Mouse (Mus musculus): ENCODE measurements at regions not wholly inside any gene's neighbourhood (a gene's known extent, or its start where the extent isn't known, plus 50 kb on each side); places are given as distances from the start of the nearest gene placed in this dataset.

- no peak for DNase-seq
Measured at GRCm38 (mm10) chr16:39102151-39102550, 209.7 kb downstream of the Igsf11 start.

- no peak for DNase-seq
Measured at GRCm38 (mm10) chr16:39103360-39104095, 211.1 kb downstream of the Igsf11 start.

GRCm38 (mm10) chr16:39109383-39110033 lies 217.0 kb downstream of the Igsf11 start:
- DNase-seq, result no peak

- no peak for DNase-seq
Measured at GRCm38 (mm10) chr16:39110089-39110488, 217.6 kb downstream of the Igsf11 start.

- DNase-seq, result no peak
Measured at GRCm38 (mm10) chr16:39118059-39118458, 225.6 kb downstream of the Igsf11 start.

GRCm38 (mm10) chr16:39119811-39120210 lies 227.3 kb downstream of the Igsf11 start:
- no peak for DNase-seq

- no peak for DNase-seq
Measured at GRCm38 (mm10) chr16:39123445-39123952, 231.0 kb downstream of the Igsf11 start.

GRCm38 (mm10) chr16:39132459-39132858 lies 240.0 kb downstream of the Igsf11 start:
- DNase-seq, result no peak

GRCm38 (mm10) chr16:39135777-39136176 lies 243.3 kb downstream of the Igsf11 start:
- no peak for DNase-seq

- DNase-seq, result no peak
Measured at GRCm38 (mm10) chr16:39147151-39147550, 254.7 kb downstream of the Igsf11 start.

GRCm38 (mm10) chr16:39151325-39152318 lies 259.2 kb downstream of the Igsf11 start:
- peak; percentile 52 for DNase-seq

GRCm38 (mm10) chr16:39158893-39159292 lies 266.4 kb downstream of the Igsf11 start:
- DNase-seq, result no peak

- no peak for DNase-seq
Measured at GRCm38 (mm10) chr16:39159725-39160124, 267.3 kb downstream of the Igsf11 start.

GRCm38 (mm10) chr16:39162684-39163083 lies 270.2 kb downstream of the Igsf11 start:
- no peak for DNase-seq

GRCm38 (mm10) chr16:39191861-39192260 lies 299.4 kb downstream of the Igsf11 start:
- DNase-seq, result no peak

GRCm38 (mm10) chr16:39195431-39195830 lies 303.0 kb downstream of the Igsf11 start:
- DNase-seq, result no peak

GRCm38 (mm10) chr16:39196896-39197295 lies 304.4 kb downstream of the Igsf11 start:
- DNase-seq, result no peak

- DNase-seq, result no peak
Measured at GRCm38 (mm10) chr16:39223551-39223950, 331.1 kb downstream of the Igsf11 start.

GRCm38 (mm10) chr16:39229501-39229900 lies 337.0 kb downstream of the Igsf11 start:
- DNase-seq, result no peak

GRCm38 (mm10) chr16:39230439-39230838 lies 338.0 kb downstream of the Igsf11 start:
- no peak for DNase-seq

GRCm38 (mm10) chr16:39234290-39234689 lies 341.8 kb downstream of the Igsf11 start:
- DNase-seq, result no peak

GRCm38 (mm10) chr16:39273490-39273889 lies 381.0 kb downstream of the Igsf11 start:
- no peak for DNase-seq

- no peak for DNase-seq
Measured at GRCm38 (mm10) chr16:39284484-39284883, 392.0 kb downstream of the Igsf11 start.
